In the genomic region with DNA sequence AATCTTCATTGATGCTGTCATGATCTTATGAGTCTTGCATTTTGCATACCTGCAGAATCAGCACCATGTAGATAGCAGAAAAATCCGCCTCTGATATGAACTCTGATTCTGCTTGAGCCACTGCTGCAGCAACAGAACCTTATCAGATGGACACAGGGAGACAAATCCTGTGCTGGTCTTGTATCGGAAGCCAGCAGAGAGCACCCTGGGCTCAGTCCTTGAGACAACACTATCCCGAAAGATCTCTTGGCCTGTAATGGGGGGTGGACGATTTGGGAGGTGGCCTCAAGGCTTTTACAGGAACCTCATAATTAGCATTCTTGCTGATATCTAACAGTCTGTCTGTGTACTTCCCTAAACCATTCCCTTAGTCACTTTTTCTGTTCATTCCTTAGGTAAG, we compare ENCODE assay signal across 25 mouse cellular contexts.
"Had no signal": no experiment of that assay in that cellular context is flagged by ENCODE, and none has a peak within 500 bp of the region (broad histone marks: within the 10 kb centered on the region; RNA-seq: fewer than 3 reads in every experiment).

No protein-coding gene starts in this region.

- H3K4me3 ChIP-seq: gastrocnemius, adult 2 months; heart, adult 2 months; heart, embryonic 10.5 days; heart, embryonic 12.5 days; hindbrain, embryonic 10.5 days; hindbrain, embryonic 12.5 days; intestine, embryonic 15.5 days; layer of hippocampus, adult 2 months; limb, embryonic 13.5 days; limb, embryonic 15.5 days; liver, embryonic 12.5 days had no signal

- H3K9ac ChIP-seq: heart, embryonic 12.5 days; hindbrain, embryonic 12.5 days; hindbrain, embryonic 14.5 days; intestine, embryonic 15.5 days; limb, embryonic 13.5 days; limb, embryonic 15.5 days; liver, embryonic 12.5 days had no signal

- H3K9me3 ChIP-seq: heart, embryonic 10.5 days; heart, embryonic 12.5 days; hindbrain, embryonic 10.5 days; hindbrain, embryonic 12.5 days; intestine, embryonic 15.5 days; limb, embryonic 13.5 days; limb, embryonic 15.5 days; liver, embryonic 12.5 days had no signal

- H3K27me3 ChIP-seq: heart, embryonic 12.5 days; hindbrain, embryonic 12.5 days; intestine, embryonic 15.5 days; limb, embryonic 13.5 days; limb, embryonic 15.5 days; liver, embryonic 12.5 days had no signal

- ATAC-seq: hindbrain, embryonic 16.5 days; inflammation-experienced regulatory T-cells, adult 6 months; intestine, embryonic 15.5 days; intestine, postnatal 0 days; liver, embryonic 12.5 days had no signal

- H3K4me1 ChIP-seq: heart, embryonic 10.5 days; hindbrain, embryonic 10.5 days; intestine, embryonic 15.5 days had no signal

- DNase-seq: gastrocnemius, adult 2 months; gastrocnemius, postnatal 10 days; gastrocnemius, postnatal 25 days; heart, adult 2 months; heart, postnatal 10 days; heart, postnatal 4 days; kidney, adult 18-20 months; kidney, adult 8-10 months; kidney, postnatal 10 days; kidney, postnatal 25 days; kidney, postnatal 4 days; left cerebral cortex, postnatal 4 days had no signal

- H3K27ac ChIP-seq: gastrocnemius, adult 2 months; heart, adult 2 months; heart, embryonic 10.5 days; hindbrain, embryonic 10.5 days; hindbrain, embryonic 12.5 days; hindbrain, embryonic 14.5 days; intestine, embryonic 15.5 days; layer of hippocampus, adult 2 months; limb, embryonic 13.5 days; limb, embryonic 15.5 days; liver, embryonic 12.5 days had no signal
